Mouse (Mus musculus) liver, postnatal 0 days (tissue): ENCODE measurements around the gene Bcl7c. TPM values are rescaled to one million over a fixed set of nuclear protein-coding genes. Genes with fewer than 3 reads are reported as not detected.
"Not testable (repeated sequence)": the region's sequence is repeated elsewhere in the genome, so short reads cannot be mapped to it uniquely, and the experiment has no call there.

ENCODE experiments used
- ATAC-seq: fragments of 200-750 bp; cut with Nextera tagmentation; 2 replicates; pipeline ENCODE4 v1.8.0; 2017; ENCODE audit warnings: mild to moderate bottlenecking, moderate library complexity
- DNase-seq: peaks from one replicate; pipeline ENCODE4 v3.0.0-alpha.2; 2016
- H3K27ac ChIP-seq: fragments of 300-500 bp; sonication (generic); 2 replicates; pipeline ENCODE4 v1.5.1; 2014; ENCODE audit warnings: antibody characterized with exemption, moderate library complexity, mild to moderate bottlenecking, low read depth
- H3K27me3 ChIP-seq: fragments of 300-500 bp; sonication (generic); 2 replicates; pipeline ENCODE4 v1.6.1; 2014; ENCODE audit warnings: low read length, control low read depth, mixed read lengths; ENCODE audit not compliant: insufficient read depth
- H3K36me3 ChIP-seq: fragments of 300-500 bp; sonication (generic); replicated peaks from 2 replicates; pipeline ENCODE4 v1.6.1; 2014; ENCODE audit warnings: mild to moderate bottlenecking, control low read depth, low read length, moderate library complexity, mixed read lengths; ENCODE audit not compliant: insufficient read depth
- H3K4me1 ChIP-seq: fragments of 300-500 bp; sonication (generic); 2 replicates; pipeline ENCODE4 v1.6.1; 2014; ENCODE audit warnings: antibody characterized with exemption, mild to moderate bottlenecking, control low read depth; ENCODE audit not compliant: insufficient read depth
- H3K4me2 ChIP-seq: fragments of 300-500 bp; sonication (generic); 2 replicates; pipeline ENCODE4 v1.6.1; 2014; ENCODE audit warnings: low read depth, mild to moderate bottlenecking, low read length, moderate library complexity, mixed read lengths
- H3K4me3 ChIP-seq: fragments of 300-500 bp; sonication (generic); 2 replicates; pipeline ENCODE4 v1.5.1; 2014; ENCODE audit warnings: low read depth, low read length
- H3K9ac ChIP-seq: fragments of 300-500 bp; sonication (generic); replicated peaks from 2 replicates; pipeline ENCODE4 v1.6.1; 2014; ENCODE audit warnings: mild to moderate bottlenecking, moderate library complexity
- H3K9me3 ChIP-seq: fragments of 300-500 bp; sonication (generic); 2 replicates; pipeline ENCODE4 v1.6.1; 2016; ENCODE audit warnings: mild to moderate bottlenecking, control low read depth, low read length, mixed read lengths
- CTCF ChIP-seq: sonication (generic); IDR thresholded peaks from 2 replicates; pipeline ENCODE4 v1.5.1; 2016; ENCODE audit warnings: antibody characterized with exemption, low read depth
- EP300 ChIP-seq: IDR thresholded peaks from 2 replicates; pipeline ENCODE4 v1.6.1; 2016; ENCODE audit warnings: antibody characterized with exemption, low read depth, mild to moderate bottlenecking
- WGBS: fragments of 180-500 bp; shearing (Covaris S2); extraction: QIAGEN DNeasy Blood & Tissue Kit; methylation state at CpG from one replicate; pipeline ENCODE4 v1.1.7; 2014; ENCODE audit not compliant: insufficient replicate concordance; 5-methylcytosine and 5-hydroxymethylcytosine counted together
- polyA plus RNA-seq: library from polyadenylated mRNA; unstranded; fragments of >200 nt; fragmentation: Nextera tagmentation; extraction: Ambion mirVana; gene quantifications from 2 replicates; pipeline ENCODE4 v1.2.1, GENCODE M21; 2015

The Bcl7c gene
- polyA plus RNA-seq, 1 experiment from 2014 or later: 20.1 TPM

DNA sequence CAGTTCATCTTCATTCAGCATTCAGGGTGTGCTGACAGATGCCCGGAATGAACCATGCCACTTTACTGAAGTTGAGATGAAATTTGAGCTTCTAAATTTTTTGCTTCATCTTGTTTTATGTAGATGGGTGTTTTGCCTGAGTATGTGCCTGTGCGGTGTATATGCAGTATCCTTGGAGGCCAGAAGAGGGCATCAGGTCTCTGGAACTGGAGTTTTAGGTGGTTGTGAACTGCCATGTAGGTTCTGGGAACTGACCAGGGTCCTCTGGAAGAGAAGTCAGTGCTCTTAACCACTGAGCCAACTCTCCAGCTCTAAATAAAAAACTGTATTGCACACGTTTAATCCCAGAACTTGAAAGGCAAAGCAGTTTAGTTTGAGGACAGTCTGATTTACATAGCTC, 47.9 kb downstream of the Bcl7c start:
- ATAC-seq (no peak), DNase-seq (no peak)
- no peaks in the 10 kb centered on the region for H3K9me3 ChIP-seq
- H3K9ac ChIP-seq: no peak overlapping the region
- WGBS: 89% methylated on average over 3 of the region's 3 CpGs
- no peak overlapping the region for H3K4me2 ChIP-seq
- H3K27me3 ChIP-seq: no peaks in the 10 kb centered on the region
- H3K27ac ChIP-seq: no peak overlapping the region
- TF ChIP-seq EP300 (no peak), CTCF (peak; percentile 49)
- H3K36me3 ChIP-seq: no peaks in the 10 kb centered on the region
- H3K4me1 ChIP-seq: peaks cover 3% of the 10 kb centered on the region; the same call in 1 of the 2 replicates
- no peak overlapping the region for H3K4me3 ChIP-seq

DNA sequence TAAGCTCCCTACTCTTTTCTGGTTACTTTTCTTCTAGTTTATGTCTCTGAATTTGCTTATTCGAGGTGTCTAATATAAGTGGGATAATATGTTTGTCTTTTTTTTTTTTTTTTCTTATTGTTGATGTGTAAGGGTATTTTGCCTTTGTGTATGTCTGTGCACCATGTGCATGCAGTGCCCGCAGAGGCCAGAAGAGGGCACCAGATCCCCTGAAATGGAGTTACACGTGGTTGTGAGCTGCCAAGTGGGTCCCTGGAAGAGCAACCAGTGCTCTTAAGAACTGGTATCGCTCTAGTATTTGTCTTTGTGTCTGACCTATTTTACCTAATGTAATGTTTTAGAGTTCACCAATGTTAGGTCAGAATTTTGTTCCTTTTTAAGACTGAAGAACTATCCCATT, 51.8 kb downstream of the Bcl7c start:
- TF ChIP-seq EP300 (no peak), CTCF (peak; percentile 92)
- Histone ChIP-seq H3K9me3 (no peaks in the 10 kb centered on the region), H3K27me3 (no peaks in the 10 kb centered on the region), H3K4me1 (no peaks in the 10 kb centered on the region), H3K9ac (no peak overlapping the region), H3K36me3 (no peaks in the 10 kb centered on the region), H3K4me2 (no peak overlapping the region), H3K4me3 (no peak overlapping the region), H3K27ac (no peak overlapping the region)
- WGBS: 33% methylated on average over 4 of the region's 4 CpGs
- ATAC-seq: peak; percentile 62; the same call in 1 of the 2 replicates
- peak; percentile 88 for DNase-seq

- Histone ChIP-seq H3K4me2 (no peak overlapping the region), H3K9me3 (no peaks in the 10 kb centered on the region)
- TF ChIP-seq EP300 (no peak), CTCF (no peak)
Measured at GRCm38 (mm10) chr7:127654318-127654717, 54.4 kb downstream of the Bcl7c start.

DNA sequence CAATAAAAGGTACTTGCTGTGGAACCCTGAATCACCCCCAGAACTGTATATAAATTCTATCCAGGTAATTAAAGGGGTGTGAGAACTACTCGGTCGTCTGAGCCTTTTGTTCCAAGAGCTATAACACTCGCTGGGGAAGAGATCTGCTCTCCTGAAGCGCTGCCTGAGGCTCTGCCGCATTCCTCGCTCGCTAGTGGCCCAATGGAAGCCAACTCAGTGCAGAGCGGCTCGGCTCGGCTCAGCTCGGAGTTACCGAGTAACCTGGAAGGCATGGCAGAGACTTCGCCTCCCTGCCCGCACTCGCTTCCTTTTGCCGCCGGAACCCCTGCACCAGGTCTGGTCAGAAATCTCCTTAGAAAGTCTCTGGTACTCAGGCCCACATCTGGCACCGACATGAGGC, 56.7 kb downstream of the Bcl7c start:
- TF ChIP-seq EP300: no peak
- peak; percentile 31 for DNase-seq
- ATAC-seq: peak; percentile 49; the same call in 1 of the 2 replicates
- no peak overlapping the region for H3K27ac ChIP-seq
- H3K4me3 ChIP-seq: no peak overlapping the region
- no peaks in the 10 kb centered on the region for H3K36me3 ChIP-seq
- H3K9me3 ChIP-seq: no peaks in the 10 kb centered on the region
- peak overlapping the region; percentile 47 for H3K4me2 ChIP-seq
- no peaks in the 10 kb centered on the region for H3K4me1 ChIP-seq
- WGBS: 32% methylated on average over 18 of the region's 18 CpGs
- 0 out of 2 replicates have a peak overlapping the region, but pooled peaks have one; percentile 26 for H3K9ac ChIP-seq
- H3K27me3 ChIP-seq: no peaks in the 10 kb centered on the region

More at GRCm38 (mm10) chr7:127654318-127654717, 54.4 kb downstream of the Bcl7c start:
- 72% methylated on average over 10 of the region's 10 CpGs for WGBS
- Histone ChIP-seq H3K9ac (no peak overlapping the region), H3K4me3 (no peak overlapping the region), H3K4me1 (no peaks in the 10 kb centered on the region), H3K36me3 (no peaks in the 10 kb centered on the region), H3K27ac (no peak overlapping the region), H3K27me3 (no peaks in the 10 kb centered on the region)
- DNase-seq: no peak
- no peak for ATAC-seq

DNA sequence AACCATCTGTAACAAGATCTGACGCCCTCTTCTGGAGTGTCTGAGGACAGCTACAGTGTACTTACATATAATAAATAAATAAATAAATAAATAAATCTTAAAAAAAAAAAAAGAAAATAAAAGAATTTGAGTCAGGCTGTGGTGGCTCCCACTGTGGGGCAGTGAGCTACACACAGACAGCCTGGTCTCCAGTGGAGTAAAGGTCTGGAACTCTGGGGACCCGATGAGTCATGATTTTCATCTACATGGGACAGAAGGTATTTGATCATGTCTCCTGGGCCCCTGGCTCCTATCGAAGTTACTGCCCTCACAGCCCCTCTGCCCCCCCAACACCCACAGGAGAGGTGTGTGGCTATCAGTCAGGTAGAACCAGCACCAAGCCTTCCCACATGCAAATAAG, 57.1 kb downstream of the Bcl7c start:
- TF ChIP-seq CTCF: no peak
- no peak for TF ChIP-seq EP300
- H3K4me2 ChIP-seq: no peak overlapping the region
- H3K9ac ChIP-seq: no peak overlapping the region
- no peak for ATAC-seq
- no peaks in the 10 kb centered on the region for H3K27me3 ChIP-seq
- no peaks in the 10 kb centered on the region for H3K4me1 ChIP-seq
- no peaks in the 10 kb centered on the region for H3K36me3 ChIP-seq
- no peak overlapping the region for H3K27ac ChIP-seq
- no peak overlapping the region for H3K4me3 ChIP-seq
- WGBS: 66% methylated on average over 2 of the region's 3 CpGs
- no peaks in the 10 kb centered on the region for H3K9me3 ChIP-seq
- DNase-seq: no peak

GRCm38 (mm10) chr7:127649206-127649605, 59.5 kb downstream of the Bcl7c start:
- Histone ChIP-seq H3K9me3 (no peaks in the 10 kb centered on the region), H3K4me2 (no peak overlapping the region), H3K4me3 (no peak overlapping the region), H3K9ac (no peak overlapping the region), H3K36me3 (no peaks in the 10 kb centered on the region), H3K4me1 (no peaks in the 10 kb centered on the region), H3K27ac (no peak overlapping the region), H3K27me3 (no peaks in the 10 kb centered on the region)
- no peak for ATAC-seq
- no peak for DNase-seq
- TF ChIP-seq CTCF (no peak), EP300 (no peak)
- WGBS: 79% methylated on average over 6 of the region's 6 CpGs

DNA sequence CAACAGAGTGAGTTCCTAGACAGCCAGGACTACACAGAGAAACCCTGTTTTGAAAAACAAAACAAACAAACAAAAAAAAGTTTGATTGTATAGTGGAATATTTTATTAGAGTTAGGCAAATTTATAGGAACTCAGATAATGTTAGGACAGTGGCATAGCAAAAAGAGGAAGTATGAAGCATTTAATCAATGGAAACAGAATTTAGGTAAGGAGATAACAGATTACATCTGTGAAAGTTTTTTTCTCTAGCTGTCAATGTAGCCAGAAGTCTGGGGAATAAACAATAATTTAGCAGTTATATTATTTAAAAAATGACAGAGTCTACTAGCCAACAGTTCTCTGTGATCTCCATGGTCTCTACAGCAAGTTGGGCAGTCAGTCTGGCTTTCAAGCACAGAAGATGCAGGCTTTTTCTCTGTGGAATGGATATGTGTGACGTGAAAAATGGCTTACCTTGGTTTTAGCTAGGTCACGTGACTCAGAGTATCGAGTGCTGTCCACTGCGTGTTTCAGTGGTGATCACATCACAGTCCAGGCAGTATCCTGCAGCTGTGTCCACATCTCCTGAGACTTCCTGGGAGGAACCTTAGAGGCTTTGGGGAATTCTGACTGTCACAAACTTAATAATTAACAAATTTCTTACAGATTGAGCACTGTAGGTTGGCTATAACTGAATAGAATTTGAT, 60.1 kb downstream of the Bcl7c start:
- DNase-seq (no peak), ATAC-seq (no peak)
- H3K4me3 ChIP-seq: no peak overlapping the region
- no peak overlapping the region for H3K27ac ChIP-seq
- H3K4me1 ChIP-seq: no peaks in the 10 kb centered on the region
- no peaks in the 10 kb centered on the region for H3K36me3 ChIP-seq
- no peaks in the 10 kb centered on the region for H3K27me3 ChIP-seq
- no peak overlapping the region for H3K9ac ChIP-seq
- 63% methylated on average over 4 of the region's 4 CpGs for WGBS
- no peaks in the 10 kb centered on the region for H3K9me3 ChIP-seq
- no peak for TF ChIP-seq EP300
- no peak overlapping the region for H3K4me2 ChIP-seq

DNA sequence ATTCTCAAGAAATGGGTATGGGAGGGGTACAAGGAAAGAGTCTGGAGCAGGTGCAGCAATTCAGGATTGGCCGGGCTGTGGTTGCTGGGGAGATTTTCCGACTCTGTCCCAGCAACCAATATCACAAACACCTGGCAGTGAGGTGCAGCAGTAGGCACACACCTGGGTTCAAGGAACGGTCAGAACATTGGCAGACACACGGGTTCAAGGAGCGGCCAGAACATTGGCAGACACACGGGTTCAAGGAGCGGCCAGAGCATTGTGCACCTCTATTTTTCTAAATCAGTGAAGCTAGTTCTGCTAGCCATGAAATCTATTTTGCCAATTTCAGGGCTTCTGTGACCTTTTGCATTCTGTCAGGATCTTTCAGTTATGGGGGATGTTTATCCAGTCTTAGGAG, 61.2 kb downstream of the Bcl7c start:
- DNase-seq, H3K4me3 ChIP-seq, H3K4me2 ChIP-seq, H3K27ac ChIP-seq, H3K9ac ChIP-seq, ATAC-seq, H3K36me3 ChIP-seq, H3K27me3 ChIP-seq, H3K9me3 ChIP-seq, H3K4me1 ChIP-seq: not testable (repeated sequence)
- 86% methylated on average over 7 of the region's 7 CpGs for WGBS
